Mouse (Mus musculus): ENCODE measurements around the gene Ruvbl1. TPM values are rescaled to one million over a fixed set of nuclear protein-coding genes. Genes with fewer than 3 reads are reported as not detected.

Ruvbl1 gene
- polyA plus RNA-seq, 1 experiment = 19.3 TPM

DNA sequence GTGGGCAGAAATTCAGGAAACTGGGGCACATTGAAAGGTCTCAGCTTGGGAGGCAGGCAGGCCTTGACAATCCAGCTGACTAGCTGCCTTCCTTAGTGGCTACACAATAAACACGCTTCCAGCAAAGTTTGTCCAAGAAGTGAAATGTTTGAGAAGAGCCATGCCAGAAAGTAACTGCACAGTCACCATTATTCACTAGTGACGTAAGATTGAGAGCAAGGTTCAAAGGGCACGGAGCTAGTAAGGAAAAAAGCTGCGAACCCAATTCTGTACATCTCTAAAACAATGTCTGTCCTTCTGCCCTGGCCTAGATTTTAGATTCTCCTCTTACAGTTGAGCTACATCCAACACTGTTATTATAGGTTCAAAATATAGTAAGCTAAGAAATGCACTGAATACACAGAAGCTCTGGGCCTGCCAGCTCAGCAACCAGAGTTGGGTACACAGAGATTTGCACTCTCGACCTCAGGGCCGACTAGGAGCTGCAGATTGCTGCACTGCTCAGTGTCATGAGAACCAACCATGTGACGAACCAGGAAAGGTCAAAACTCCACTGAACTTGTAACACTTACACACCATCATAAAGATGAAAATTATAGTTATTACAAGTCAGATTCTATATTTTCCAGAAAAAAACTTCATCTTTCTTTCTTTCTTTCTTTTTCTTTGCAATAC lies 21.0 kb upstream of the Ruvbl1 start:
- Histone ChIP-seq H3K4me1 (ENCODE audit: control insufficient read depth, insufficient read depth, insufficient read length) (no peaks in the 10 kb centered on the region), H3K4me3 (ENCODE audit: extremely low read depth, insufficient read depth, insufficient read length) (no peak overlapping the region)

GRCm38 (mm10) chr6:88445661-88446060 lies 19.5 kb upstream of the Ruvbl1 start:
- TF ChIP-seq POLR2A (IDR thresholded peaks at IDR 0.05; ENCODE audit: low read depth, low read length) (no peak), CTCF (IDR thresholded peaks at IDR 0.05; ENCODE audit: extremely low read depth, insufficient read depth, insufficient read length, insufficient replicate concordance) (no peak)
- DNase-seq (ENCODE audit: low read depth in 1 of 2, low spot score in 2 of 2) = no peak
- peak overlapping the region; percentile 96 for H3K4me3 ChIP-seq (ENCODE audit: extremely low read depth, insufficient read depth, insufficient read length)
- no peaks in the 10 kb centered on the region for H3K4me1 ChIP-seq (ENCODE audit: control insufficient read depth, insufficient read depth, insufficient read length)
- no peaks in the 10 kb centered on the region for H3K27me3 ChIP-seq (ENCODE audit: control insufficient read depth, insufficient read depth, low read length)
- WGBS = 4% methylated on average over 5 of the region's 5 CpGs
- no peaks in the 10 kb centered on the region for H3K36me3 ChIP-seq (ENCODE audit: control insufficient read depth, insufficient read depth, low read length)
- peak overlapping the region; percentile 50; the same call in 1 of the 2 replicates for H3K27ac ChIP-seq (ENCODE audit: insufficient read depth, low read length)

More for the DNA sequence above, 21.0 kb upstream of the Ruvbl1 start:
- WGBS = 89% methylated on average over 7 of the region's 7 CpGs
- TF ChIP-seq CTCF (IDR thresholded peaks at IDR 0.05; ENCODE audit: extremely low read depth, insufficient read depth, insufficient read length, insufficient replicate concordance) (no peak), POLR2A (IDR thresholded peaks at IDR 0.05; ENCODE audit: low read depth, low read length) (no peak)
- no peaks in the 10 kb centered on the region for H3K36me3 ChIP-seq (ENCODE audit: control insufficient read depth, insufficient read depth, low read length)
- DNase-seq (ENCODE audit: low read depth in 1 of 2, low spot score in 2 of 2) = no peak
- H3K27ac ChIP-seq (ENCODE audit: insufficient read depth, low read length) = no peak overlapping the region
- H3K27me3 ChIP-seq (ENCODE audit: control insufficient read depth, insufficient read depth, low read length) = no peaks in the 10 kb centered on the region

DNA sequence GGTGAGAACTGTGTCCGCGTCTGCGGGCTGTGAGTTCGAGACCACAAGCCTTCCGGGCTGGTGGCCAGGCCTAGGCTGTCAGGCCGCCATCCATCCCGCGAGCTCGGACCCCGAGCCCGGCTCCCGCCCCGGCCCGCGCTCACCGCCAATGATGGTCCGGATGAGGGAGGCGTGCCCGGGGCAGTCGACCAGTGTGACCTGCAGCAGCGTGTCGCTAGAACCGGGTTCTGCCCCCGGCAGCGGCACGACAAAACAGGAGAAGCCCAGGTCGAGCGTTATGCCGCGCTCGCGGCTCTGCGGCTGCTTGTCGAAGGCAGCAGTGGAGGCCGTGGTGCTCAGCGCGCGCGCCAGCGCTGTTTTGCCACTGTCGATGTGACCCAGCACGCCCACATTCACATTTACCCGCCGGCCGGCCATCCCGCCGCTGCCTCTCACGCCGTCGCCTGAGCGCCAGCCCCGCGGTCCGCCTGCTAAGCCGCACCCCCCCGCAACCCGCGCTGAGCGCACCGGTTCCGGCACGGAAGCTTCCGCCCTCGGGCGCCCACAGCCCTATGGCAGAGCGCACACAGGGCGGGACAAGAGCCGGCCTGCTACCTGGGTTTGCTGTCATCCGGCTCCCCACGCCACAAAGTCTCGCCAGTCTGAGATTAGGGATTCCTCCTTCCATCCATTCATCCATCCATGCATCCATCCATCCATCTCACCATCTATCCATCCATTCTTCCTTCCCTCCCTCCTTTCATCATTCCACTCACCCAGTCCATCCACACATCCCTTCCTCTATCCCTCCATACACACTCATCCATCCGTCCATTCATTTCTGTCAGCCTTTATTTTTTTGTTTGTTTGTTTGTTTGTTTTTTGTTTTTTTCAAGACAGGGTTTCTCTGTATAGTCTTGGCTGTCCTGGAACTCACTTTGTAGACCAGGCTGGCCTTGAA lies 18.9 kb upstream of the Ruvbl1 start, which contains the start of gene Eefsec:
Gene Eefsec, minus strand, starts transcription at position 477 of the 940 bp plus-strand sequence.
- Histone ChIP-seq H3K36me3 (ENCODE audit: control insufficient read depth, insufficient read depth, low read length) (no peaks in the 10 kb centered on the region), H3K4me3 (ENCODE audit: extremely low read depth, insufficient read depth, insufficient read length) (peak within 1 kb of the TSS; percentile 96), H3K27me3 (ENCODE audit: control insufficient read depth, insufficient read depth, low read length) (no peaks in the 10 kb centered on the region), H3K27ac (ENCODE audit: insufficient read depth, low read length) (peak within 1 kb of the TSS; percentile 50), H3K4me1 (ENCODE audit: control insufficient read depth, insufficient read depth, insufficient read length) (no peaks in the 10 kb centered on the region)
- DNase-seq (ENCODE audit: low read depth in 1 of 2, low spot score in 2 of 2) = peak; percentile 59 to 79
- TF ChIP-seq CTCF (IDR thresholded peaks at IDR 0.05; ENCODE audit: extremely low read depth, insufficient read depth, insufficient read length, insufficient replicate concordance) (no peak), POLR2A (IDR thresholded peaks at IDR 0.05; ENCODE audit: low read depth, low read length) (peak; percentile 14; the same call in 1 of the 2 replicates)
- under 1% methylated on average over 72 of the region's 72 CpGs for WGBS

DNA sequence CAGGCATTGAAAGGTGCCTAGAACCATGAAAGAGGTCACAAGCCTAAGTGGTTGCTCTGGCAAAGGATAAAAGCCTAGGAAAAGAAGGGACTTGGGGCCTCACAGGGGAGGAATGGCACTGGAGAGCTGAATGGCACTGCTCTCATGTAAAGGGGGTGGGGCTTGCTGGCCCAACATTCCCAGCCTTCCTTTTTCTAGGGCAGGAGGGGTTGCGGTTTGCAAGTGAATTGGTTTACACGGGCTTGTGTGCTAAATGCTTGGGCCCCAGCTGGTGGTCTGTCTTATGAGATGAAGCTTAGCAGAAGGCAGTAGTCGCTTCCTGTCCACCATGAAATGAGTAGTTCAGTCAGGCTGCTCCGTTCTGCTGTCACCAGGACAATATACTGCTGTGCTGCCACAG lies 17.8 kb upstream of the Ruvbl1 start:
- DNase-seq (ENCODE audit: low read depth in 1 of 2, low spot score in 2 of 2) = no peak
- no peak for TF ChIP-seq POLR2A (IDR thresholded peaks at IDR 0.05; ENCODE audit: low read depth, low read length)
- no peak for TF ChIP-seq CTCF (IDR thresholded peaks at IDR 0.05; ENCODE audit: extremely low read depth, insufficient read depth, insufficient read length, insufficient replicate concordance)
- no peaks in the 10 kb centered on the region for H3K27me3 ChIP-seq (ENCODE audit: control insufficient read depth, insufficient read depth, low read length)
- H3K36me3 ChIP-seq (ENCODE audit: control insufficient read depth, insufficient read depth, low read length) = no peaks in the 10 kb centered on the region
- no peaks in the 10 kb centered on the region for H3K4me1 ChIP-seq (ENCODE audit: control insufficient read depth, insufficient read depth, insufficient read length)
- H3K4me3 ChIP-seq (ENCODE audit: extremely low read depth, insufficient read depth, insufficient read length) = no peak overlapping the region
- 81% methylated on average over 4 of the region's 4 CpGs for WGBS
- H3K27ac ChIP-seq (ENCODE audit: insufficient read depth, low read length) = no peak overlapping the region

DNA sequence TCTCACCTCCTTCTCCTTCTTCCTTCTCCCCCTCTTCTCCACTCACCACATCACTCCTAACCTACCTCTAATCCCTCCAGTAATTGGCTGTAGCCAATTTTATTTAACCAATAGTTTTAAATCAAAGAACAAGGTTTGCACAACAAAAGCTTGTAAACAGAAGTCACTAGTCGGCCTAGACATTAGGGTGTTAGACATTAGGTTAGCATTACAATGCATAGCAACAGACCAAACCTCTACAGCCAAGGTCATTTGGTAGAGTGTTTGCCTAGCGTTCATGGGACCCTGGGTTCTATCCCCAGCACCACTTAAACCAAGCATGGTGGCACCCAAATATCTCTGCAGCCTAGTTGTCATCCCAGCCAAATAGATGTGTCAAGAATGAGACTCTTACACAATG lies 10.7 kb upstream of the Ruvbl1 start:
- H3K27me3 ChIP-seq (ENCODE audit: control insufficient read depth, insufficient read depth, low read length) = no peaks in the 10 kb centered on the region
- H3K36me3 ChIP-seq (ENCODE audit: control insufficient read depth, insufficient read depth, low read length) = no peaks in the 10 kb centered on the region
- WGBS = 80% methylated on average over 2 of the region's 2 CpGs
- no peak overlapping the region for H3K4me3 ChIP-seq (ENCODE audit: extremely low read depth, insufficient read depth, insufficient read length)
- no peaks in the 10 kb centered on the region for H3K4me1 ChIP-seq (ENCODE audit: control insufficient read depth, insufficient read depth, insufficient read length)
- no peak for DNase-seq (ENCODE audit: low read depth in 1 of 2, low spot score in 2 of 2)
- H3K27ac ChIP-seq (ENCODE audit: insufficient read depth, low read length) = no peak overlapping the region
- TF ChIP-seq POLR2A (IDR thresholded peaks at IDR 0.05; ENCODE audit: low read depth, low read length) (no peak), CTCF (IDR thresholded peaks at IDR 0.05; ENCODE audit: extremely low read depth, insufficient read depth, insufficient read length, insufficient replicate concordance) (no peak)

DNA sequence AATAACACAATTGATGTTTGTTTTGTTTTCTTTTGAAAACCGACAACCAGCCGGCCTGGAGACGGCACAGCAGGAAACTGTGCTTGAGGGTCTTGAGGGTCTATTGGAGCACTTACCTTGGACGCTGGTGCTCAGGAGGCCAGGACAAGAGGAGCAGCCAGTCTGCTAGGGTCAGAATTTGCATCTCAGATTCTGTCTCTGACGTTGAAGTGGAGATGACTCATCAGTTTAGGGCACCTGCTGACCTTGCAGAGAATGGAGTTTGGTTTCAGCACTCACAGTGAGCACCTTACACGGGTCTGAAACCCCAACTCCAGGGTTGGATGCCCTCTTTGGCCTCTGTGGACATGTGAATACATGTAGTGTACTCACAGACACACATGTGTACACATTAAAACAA lies 4.7 kb downstream of the Ruvbl1 start:
- Histone ChIP-seq H3K27ac (ENCODE audit: insufficient read depth, low read length) (no peak overlapping the region), H3K4me3 (ENCODE audit: extremely low read depth, insufficient read depth, insufficient read length) (no peak overlapping the region), H3K36me3 (ENCODE audit: control insufficient read depth, insufficient read depth, low read length) (peaks cover 31% of the 10 kb centered on the region), H3K27me3 (ENCODE audit: control insufficient read depth, insufficient read depth, low read length) (no peaks in the 10 kb centered on the region), H3K4me1 (ENCODE audit: control insufficient read depth, insufficient read depth, insufficient read length) (no peaks in the 10 kb centered on the region)
- 74% methylated on average over 6 of the region's 6 CpGs for WGBS
- no peak for TF ChIP-seq CTCF (IDR thresholded peaks at IDR 0.05; ENCODE audit: extremely low read depth, insufficient read depth, insufficient read length, insufficient replicate concordance)
- no peak for TF ChIP-seq POLR2A (IDR thresholded peaks at IDR 0.05; ENCODE audit: low read depth, low read length)
- DNase-seq (ENCODE audit: low read depth in 1 of 2, low spot score in 2 of 2) = no peak
